Mouse (Mus musculus): Measurements from ENCODE around the gene Ascl5. TPM values are rescaled to one million over a fixed set of nuclear protein-coding genes. Genes with fewer than 3 reads are reported as not detected.

Gene Ascl5
- polyA plus RNA-seq (2015; fragmentation: Illumina TruSeq; extraction: RNeasy Lipid Tissue Mini Kit (QIAGEN cat#74804); ENCODE audit: insufficient read depth, low replicate concordance) = not detected

DNA sequence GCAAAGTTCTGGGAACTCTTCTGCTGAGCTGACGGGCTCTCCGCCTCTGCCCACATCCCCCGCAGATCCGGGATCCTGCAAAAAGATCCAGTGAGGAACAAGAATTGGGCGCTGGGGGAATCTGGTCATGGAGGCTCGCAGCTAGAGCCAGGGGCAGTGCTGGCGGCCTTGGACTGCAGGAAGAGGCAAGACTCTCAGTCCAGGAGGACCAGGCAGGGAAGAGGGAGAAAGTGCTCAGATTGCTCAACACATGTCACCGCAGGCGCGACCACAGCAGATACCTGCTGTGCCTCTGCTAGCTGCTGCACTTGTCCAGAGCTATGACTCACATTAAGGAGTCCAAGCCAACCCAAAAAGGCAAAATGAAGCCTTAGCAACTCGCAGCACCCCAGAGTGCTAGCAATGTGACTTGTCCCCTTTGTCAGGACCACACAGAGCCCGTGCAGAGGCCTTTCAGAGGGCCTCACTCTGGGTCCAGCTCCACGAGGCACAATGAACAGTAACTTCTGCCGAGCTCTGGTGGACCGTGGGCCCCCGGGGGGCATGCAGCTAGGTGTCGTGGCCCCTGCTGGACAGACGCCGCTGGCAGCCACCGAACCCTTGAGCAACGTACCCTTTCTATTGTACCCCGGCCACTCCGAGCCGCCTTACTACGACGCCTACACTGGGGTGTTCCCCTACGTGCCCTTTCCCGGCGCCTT lies at the start of gene Ascl5:
Ascl5 (plus strand) TSS at position 493 of the 701 bp plus-strand sequence.

DNA sequence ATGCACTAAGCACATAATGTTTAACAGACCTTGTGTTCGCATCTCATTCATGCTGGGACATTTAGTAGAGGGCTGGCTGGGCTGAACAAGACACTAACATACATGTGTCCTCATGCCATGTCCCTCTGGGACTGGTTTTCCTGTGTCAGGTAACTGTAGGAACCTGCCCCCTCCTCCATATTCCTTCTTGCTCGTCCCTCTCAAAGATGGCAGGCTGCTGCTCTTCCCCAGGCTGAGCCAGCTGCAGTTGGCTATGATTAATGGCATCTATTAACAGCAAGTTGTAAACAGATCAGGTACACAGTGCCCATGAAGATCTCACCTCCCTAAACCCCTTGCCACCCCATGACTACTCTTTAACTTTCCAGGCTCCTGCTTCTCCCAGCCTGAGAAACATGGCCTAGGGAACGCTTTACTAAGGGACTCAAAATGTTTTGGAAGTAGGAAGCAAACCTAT lies 44.3 kb upstream of the Ascl5 start, which contains the start of gene Igfn1:
Igfn1 (minus strand) TSS at position 51 of the 457 bp plus-strand sequence.

DNA sequence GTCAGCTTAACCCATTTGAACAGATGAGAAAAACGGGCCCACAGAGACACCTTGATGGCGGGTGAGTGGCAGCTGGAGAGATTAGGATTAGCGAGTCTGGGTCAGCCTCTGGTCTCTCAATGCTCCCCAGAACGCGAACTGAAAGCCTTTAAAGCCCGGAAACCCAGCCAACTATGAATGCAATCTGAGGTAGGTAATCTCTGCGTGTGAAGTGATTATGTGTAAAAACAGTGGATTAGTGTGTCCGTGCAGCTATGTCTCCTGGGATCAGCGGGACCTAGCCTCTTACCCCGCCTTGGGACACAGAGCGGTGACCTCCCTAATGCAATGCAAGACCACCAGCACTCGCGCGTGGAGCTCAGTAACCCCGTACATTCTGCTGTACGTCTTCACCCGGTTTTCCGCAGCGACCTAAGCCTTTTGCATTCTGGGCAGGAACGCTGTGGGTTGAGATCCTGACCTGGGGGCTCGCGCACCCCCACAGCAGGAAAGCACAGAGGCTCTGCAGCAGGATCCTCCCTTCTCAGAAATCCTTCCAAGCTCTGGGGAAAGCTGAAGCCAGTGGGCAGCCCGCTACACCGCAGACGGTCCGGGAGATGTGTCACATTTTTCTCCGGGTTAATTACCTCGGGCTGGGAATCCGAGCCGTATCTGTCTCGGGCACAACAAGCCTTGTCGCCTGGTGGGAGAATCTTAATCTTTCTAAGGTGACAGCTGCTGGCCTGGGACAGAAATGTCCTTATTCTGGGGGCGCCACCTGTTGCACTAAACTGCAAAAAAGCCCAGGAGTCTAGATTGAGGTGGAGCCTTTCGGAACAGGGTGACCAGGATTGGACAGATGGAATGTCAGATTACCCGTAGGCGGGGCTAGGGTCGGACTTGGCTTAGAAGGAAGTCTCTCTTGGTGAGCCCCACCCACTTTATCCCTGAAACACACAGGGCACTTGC lies 43.1 kb upstream of the Ascl5 start, which contains the start of gene Tmem9:
Tmem9 (plus strand) TSS at position 940 of the 948 bp plus-strand sequence.

DNA sequence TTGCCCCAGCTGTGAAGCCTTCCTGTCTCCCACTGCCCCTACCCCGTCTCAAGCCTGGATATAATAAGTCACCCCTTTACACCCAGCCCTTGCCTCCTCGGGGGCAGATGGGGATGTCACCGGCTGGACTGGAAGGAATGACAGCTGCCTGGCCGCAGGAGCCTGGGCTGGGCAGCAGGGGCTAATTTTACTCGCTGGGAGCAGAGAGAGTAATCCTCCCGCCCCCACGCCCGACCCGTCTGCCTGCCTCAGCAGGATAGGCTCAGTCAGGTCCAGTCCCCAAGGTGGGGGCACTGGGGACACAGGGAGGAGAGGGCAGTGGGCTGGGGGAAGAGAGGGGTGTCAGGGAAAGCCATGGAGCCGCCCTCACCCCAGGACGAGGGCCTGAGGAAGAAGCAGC lies 1.9 kb downstream of the Ascl5 start, which contains the start of gene Cacna1s:
Cacna1s (plus strand) TSS at position 204 of the 400 bp plus-strand sequence.

Other genes starting within 250 kb of the Ascl5 start
- gene Lad1, start 232.2 kb upstream of the Ascl5 start, polyA plus RNA-seq (2015; fragmentation: Illumina TruSeq; extraction: RNeasy Lipid Tissue Mini Kit (QIAGEN cat#74804); ENCODE audit: insufficient read depth, low replicate concordance) = 1.8 TPM
- 3.7 TPM for gene Tnnt2, start 214.4 kb upstream of the Ascl5 start, polyA plus RNA-seq (2015; fragmentation: Illumina TruSeq; extraction: RNeasy Lipid Tissue Mini Kit (QIAGEN cat#74804); ENCODE audit: insufficient read depth, low replicate concordance)
- gene Pkp1, start 131.6 kb upstream of the Ascl5 start, polyA plus RNA-seq (2015; fragmentation: Illumina TruSeq; extraction: RNeasy Lipid Tissue Mini Kit (QIAGEN cat#74804); ENCODE audit: insufficient read depth, low replicate concordance) = not detected
- not detected for gene Igfn1, start 44.5 kb upstream of the Ascl5 start, polyA plus RNA-seq (2015; fragmentation: Illumina TruSeq; extraction: RNeasy Lipid Tissue Mini Kit (QIAGEN cat#74804); ENCODE audit: insufficient read depth, low replicate concordance)
- 10.1 TPM for gene Tmem9, start 42.7 kb upstream of the Ascl5 start, polyA plus RNA-seq (2015; fragmentation: Illumina TruSeq; extraction: RNeasy Lipid Tissue Mini Kit (QIAGEN cat#74804); ENCODE audit: insufficient read depth, low replicate concordance)
- 1.9 TPM for gene Cacna1s, start 1.9 kb downstream of the Ascl5 start, polyA plus RNA-seq (2015; fragmentation: Illumina TruSeq; extraction: RNeasy Lipid Tissue Mini Kit (QIAGEN cat#74804); ENCODE audit: insufficient read depth, low replicate concordance)
- 48.2 TPM for gene Kif21b, start 80.6 kb downstream of the Ascl5 start, polyA plus RNA-seq (2015; fragmentation: Illumina TruSeq; extraction: RNeasy Lipid Tissue Mini Kit (QIAGEN cat#74804); ENCODE audit: insufficient read depth, low replicate concordance)
- gene Mroh3, start 162.0 kb downstream of the Ascl5 start, polyA plus RNA-seq (2015; fragmentation: Illumina TruSeq; extraction: RNeasy Lipid Tissue Mini Kit (QIAGEN cat#74804); ENCODE audit: insufficient read depth, low replicate concordance) = not detected
- 0.29 TPM for gene Inava, start 183.5 kb downstream of the Ascl5 start, polyA plus RNA-seq (2015; fragmentation: Illumina TruSeq; extraction: RNeasy Lipid Tissue Mini Kit (QIAGEN cat#74804); ENCODE audit: insufficient read depth, low replicate concordance)
- not detected for gene Gpr25, start 210.1 kb downstream of the Ascl5 start, polyA plus RNA-seq (2015; fragmentation: Illumina TruSeq; extraction: RNeasy Lipid Tissue Mini Kit (QIAGEN cat#74804); ENCODE audit: insufficient read depth, low replicate concordance)